Mouse (Mus musculus) limb, embryonic 10.5 days (tissue): ENCODE results near the gene Ostn. TPM values are rescaled to one million over a fixed set of nuclear protein-coding genes. Genes with fewer than 3 reads are reported as not detected.
A peak's percentile ranks its signal among the peaks of the same experiment; 100 is the strongest.

Experiments used
- DNase-seq: peaks from one replicate; pipeline ENCODE4 v3.0.0-alpha.2; 2017; ENCODE audit warnings: low spot score
- H3K27ac ChIP-seq: fragments of 300-500 bp; sonication (generic); 2 replicates; pipeline ENCODE4 v1.5.1; 2016; ENCODE audit warnings: mild to moderate bottlenecking
- H3K27me3 ChIP-seq: fragments of 300-500 bp; sonication (generic); 2 replicates; pipeline ENCODE4 v1.6.1; 2016; ENCODE audit warnings: low read depth, mild to moderate bottlenecking; ENCODE audit not compliant: poor library complexity, severe bottlenecking
- H3K36me3 ChIP-seq: fragments of 300-500 bp; sonication (generic); 2 replicates; pipeline ENCODE4 v1.6.1; 2016; ENCODE audit warnings: mild to moderate bottlenecking, moderate library complexity
- H3K4me1 ChIP-seq: fragments of 300-500 bp; sonication (generic); 2 replicates; pipeline ENCODE4 v1.6.1; 2016
- H3K4me3 ChIP-seq: fragments of 300-500 bp; sonication (generic); 2 replicates; pipeline ENCODE4 v1.5.1; 2016; ENCODE audit warnings: mild to moderate bottlenecking, moderate library complexity
- H3K9me3 ChIP-seq: fragments of 300-500 bp; sonication (generic); replicated peaks from 2 replicates; pipeline ENCODE4 v1.6.1; 2016; ENCODE audit warnings: mild to moderate bottlenecking
- WGBS: fragments of 180-500 bp; shearing (Covaris S2); methylation state at CpG from one replicate; pipeline ENCODE4 v1.1.7; 2016; 5-methylcytosine and 5-hydroxymethylcytosine counted together
- polyA plus RNA-seq: library from polyadenylated mRNA; unstranded; fragments of >200 nt; fragmentation: Nextera tagmentation; extraction: Ambion mirVana; gene quantifications from 2 replicates; pipeline ENCODE4 v1.2.1, GENCODE M21; 2016

Ostn gene
- polyA plus RNA-seq, 1 experiment from 2014 or later = not detected

GRCm38 (mm10) chr16:27390306-27390705 lies 83.0 kb downstream of the Ostn start:
- whole genome bisulfite sequencing = 94% methylated on average over 4 of the region's 4 CpGs
- Histone ChIP-seq H3K4me3 (peak overlapping the region; percentile 90), H3K9me3 (no peaks in the 10 kb centered on the region), H3K27ac (peak overlapping the region; percentile 99), H3K36me3 (no peaks in the 10 kb centered on the region), H3K27me3 (no peaks in the 10 kb centered on the region), H3K4me1 (peaks cover 21% of the 10 kb centered on the region)
- DNase-seq = no peak

- Histone ChIP-seq H3K4me1 (peaks cover 21% of the 10 kb centered on the region), H3K36me3 (no peaks in the 10 kb centered on the region), H3K27ac (no peak overlapping the region), H3K27me3 (no peaks in the 10 kb centered on the region), H3K4me3 (no peak overlapping the region), H3K9me3 (no peaks in the 10 kb centered on the region)
- DNase-seq = no peak
- WGBS = 82% methylated on average over 2 of the region's 2 CpGs
These were observed 84.6 kb downstream of the Ostn start for GRCm38 (mm10) chr16:27391845-27392244.

- H3K4me1 ChIP-seq = peaks cover 11% of the 10 kb centered on the region
- WGBS = 90% methylated on average over 4 of the region's 4 CpGs
- no peak overlapping the region for H3K4me3 ChIP-seq
- DNase-seq = no peak
- no peaks in the 10 kb centered on the region for H3K27me3 ChIP-seq
- H3K36me3 ChIP-seq = no peaks in the 10 kb centered on the region
- H3K27ac ChIP-seq = no peak overlapping the region
- H3K9me3 ChIP-seq = no peaks in the 10 kb centered on the region
These were observed 88.2 kb downstream of the Ostn start for GRCm38 (mm10) chr16:27395251-27396037.

- Histone ChIP-seq H3K4me3 (no peak overlapping the region), H3K27ac (no peak overlapping the region), H3K27me3 (no peaks in the 10 kb centered on the region), H3K9me3 (no peaks in the 10 kb centered on the region), H3K4me1 (no peaks in the 10 kb centered on the region), H3K36me3 (no peaks in the 10 kb centered on the region)
- DNase-seq = no peak
- WGBS = 79% methylated on average over 1 of the region's 1 CpGs
These were observed 89.7 kb downstream of the Ostn start for GRCm38 (mm10) chr16:27396951-27397350.

- Histone ChIP-seq H3K4me3 (no peak overlapping the region), H3K36me3 (no peaks in the 10 kb centered on the region), H3K4me1 (no peaks in the 10 kb centered on the region), H3K9me3 (no peaks in the 10 kb centered on the region), H3K27me3 (no peaks in the 10 kb centered on the region), H3K27ac (no peak overlapping the region)
- no peak for DNase-seq
- WGBS = 99% methylated on average over 3 of the region's 3 CpGs
These were observed 91.9 kb downstream of the Ostn start for GRCm38 (mm10) chr16:27399026-27399718.

GRCm38 (mm10) chr16:27399719-27400253 lies 92.5 kb downstream of the Ostn start:
- Histone ChIP-seq H3K4me3 (no peak overlapping the region), H3K4me1 (no peaks in the 10 kb centered on the region), H3K27ac (no peak overlapping the region), H3K36me3 (no peaks in the 10 kb centered on the region), H3K27me3 (no peaks in the 10 kb centered on the region), H3K9me3 (no peaks in the 10 kb centered on the region)
- 93% methylated on average over 6 of the region's 6 CpGs for WGBS
- DNase-seq = no peak

Other genes starting within 250 kb of the Ostn start
- 0.24 TPM in 1 of 2 replicates, not detected in the other for gene Uts2b, start 62.8 kb downstream of the Ostn start, polyA plus RNA-seq
- 46.7 and 49.2 TPM in 2 replicates for gene Ccdc50, start 81.4 kb downstream of the Ostn start, polyA plus RNA-seq